Mouse (Mus musculus): ENCODE results near the gene Asb8. TPM values are rescaled to one million over a fixed set of nuclear protein-coding genes. Genes with fewer than 3 reads are reported as not detected.

The Asb8 gene
- polyA plus RNA-seq, 1 experiment from 2014 or later = 59.6 TPM

GRCm38 (mm10) chr15:98111791-98112190, 53.6 kb downstream of the Asb8 start:
- no peak for ATAC-seq (ENCODE audit: low FRiP score, low TSS enrichment)
- H3K9ac ChIP-seq (replicated peaks; ENCODE audit: low read length) = no peak overlapping the region
- H3K4me2 ChIP-seq (replicated peaks; ENCODE audit: low read depth, low read length) = no peak overlapping the region
- H3K9me3 ChIP-seq (ENCODE audit: low read length) = no peaks in the 10 kb centered on the region
- no peak overlapping the region for H3K27ac ChIP-seq (ENCODE audit: low read length)
- 77% methylated on average over 5 of the region's 5 CpGs for WGBS
- 0 out of 2 replicates have a peak, but pooled peaks cover 5% of the 10 kb centered on the region for H3K36me3 ChIP-seq (ENCODE audit: insufficient read depth, low read length)
- no peak overlapping the region for H3K4me3 ChIP-seq (ENCODE audit: low read length)
- no peaks in the 10 kb centered on the region for H3K27me3 ChIP-seq (ENCODE audit: insufficient read depth, low read length)
- H3K4me1 ChIP-seq (ENCODE audit: insufficient read depth, low read length) = peaks cover 18% of the 10 kb centered on the region

- ATAC-seq (ENCODE audit: low FRiP score, low TSS enrichment) = peak; percentile 97
- H3K27ac ChIP-seq (ENCODE audit: low read length) = peak overlapping the region; percentile 90
- no peaks in the 10 kb centered on the region for H3K9me3 ChIP-seq (ENCODE audit: low read length)
- peaks cover 18% of the 10 kb centered on the region for H3K4me1 ChIP-seq (ENCODE audit: insufficient read depth, low read length)
- H3K4me3 ChIP-seq (ENCODE audit: low read length) = peak overlapping the region; percentile 74
- H3K27me3 ChIP-seq (ENCODE audit: insufficient read depth, low read length) = no peaks in the 10 kb centered on the region
- H3K4me2 ChIP-seq (replicated peaks; ENCODE audit: low read depth, low read length) = peak overlapping the region; percentile 83
- WGBS = 3% methylated on average over 37 of the region's 37 CpGs
- H3K9ac ChIP-seq (replicated peaks; ENCODE audit: low read length) = peak overlapping the region; percentile 88
- 0 out of 2 replicates have a peak, but pooled peaks cover 5% of the 10 kb centered on the region for H3K36me3 ChIP-seq (ENCODE audit: insufficient read depth, low read length)
These were observed 56.9 kb downstream of the Asb8 start for GRCm38 (mm10) chr15:98108297-98109152.

GRCm38 (mm10) chr15:98107703-98108296, 57.6 kb downstream of the Asb8 start:
- Histone ChIP-seq H3K27ac (ENCODE audit: low read length) (peak overlapping the region; percentile 49; the same call in 1 of the 2 replicates), H3K4me1 (ENCODE audit: insufficient read depth, low read length) (peaks cover 18% of the 10 kb centered on the region), H3K27me3 (ENCODE audit: insufficient read depth, low read length) (no peaks in the 10 kb centered on the region), H3K4me3 (ENCODE audit: low read length) (peak overlapping the region; percentile 74), H3K9me3 (ENCODE audit: low read length) (no peaks in the 10 kb centered on the region), H3K9ac (replicated peaks; ENCODE audit: low read length) (peak overlapping the region; percentile 88), H3K4me2 (replicated peaks; ENCODE audit: low read depth, low read length) (peak overlapping the region; percentile 83), H3K36me3 (ENCODE audit: insufficient read depth, low read length) (0 out of 2 replicates have a peak, but pooled peaks cover 5% of the 10 kb centered on the region)
- 0 out of 2 replicates have a peak, but pooled peaks have one; percentile 8 for ATAC-seq (ENCODE audit: low FRiP score, low TSS enrichment)
- WGBS = 40% methylated on average over 11 of the region's 11 CpGs

- H3K4me3 ChIP-seq (ENCODE audit: low read length) = no peak overlapping the region
- no peak for ATAC-seq (ENCODE audit: low FRiP score, low TSS enrichment)
- WGBS = 80% methylated on average over 6 of the region's 6 CpGs
- no peaks in the 10 kb centered on the region for H3K27me3 ChIP-seq (ENCODE audit: insufficient read depth, low read length)
- H3K9ac ChIP-seq (replicated peaks; ENCODE audit: low read length) = 0 out of 2 replicates have a peak overlapping the region, but pooled peaks have one; percentile 4
- H3K4me1 ChIP-seq (ENCODE audit: insufficient read depth, low read length) = peaks cover 18% of the 10 kb centered on the region
- H3K27ac ChIP-seq (ENCODE audit: low read length) = no peak overlapping the region
- H3K9me3 ChIP-seq (ENCODE audit: low read length) = no peaks in the 10 kb centered on the region
- 0 out of 2 replicates have a peak, but pooled peaks cover under 1% of the 10 kb centered on the region for H3K36me3 ChIP-seq (ENCODE audit: insufficient read depth, low read length)
- H3K4me2 ChIP-seq (replicated peaks; ENCODE audit: low read depth, low read length) = no peak overlapping the region
These were observed 58.2 kb downstream of the Asb8 start for GRCm38 (mm10) chr15:98107230-98107629.

GRCm38 (mm10) chr15:98106506-98106905, 58.9 kb downstream of the Asb8 start:
- Histone ChIP-seq H3K27ac (ENCODE audit: low read length) (no peak overlapping the region), H3K4me3 (ENCODE audit: low read length) (no peak overlapping the region), H3K36me3 (ENCODE audit: insufficient read depth, low read length) (no peaks in the 10 kb centered on the region), H3K27me3 (ENCODE audit: insufficient read depth, low read length) (no peaks in the 10 kb centered on the region), H3K4me1 (ENCODE audit: insufficient read depth, low read length) (peaks cover 18% of the 10 kb centered on the region), H3K9me3 (ENCODE audit: low read length) (no peaks in the 10 kb centered on the region), H3K9ac (replicated peaks; ENCODE audit: low read length) (no peak overlapping the region), H3K4me2 (replicated peaks; ENCODE audit: low read depth, low read length) (no peak overlapping the region)
- no peak for ATAC-seq (ENCODE audit: low FRiP score, low TSS enrichment)
- 78% methylated on average over 6 of the region's 6 CpGs for WGBS

GRCm38 (mm10) chr15:98102401-98102800, 63.0 kb downstream of the Asb8 start:
- no peak overlapping the region for H3K9ac ChIP-seq (replicated peaks; ENCODE audit: low read length)
- no peak overlapping the region for H3K4me2 ChIP-seq (replicated peaks; ENCODE audit: low read depth, low read length)
- H3K27me3 ChIP-seq (ENCODE audit: insufficient read depth, low read length) = no peaks in the 10 kb centered on the region
- WGBS = 85% methylated on average over 6 of the region's 6 CpGs
- H3K27ac ChIP-seq (ENCODE audit: low read length) = no peak overlapping the region
- H3K36me3 ChIP-seq (ENCODE audit: insufficient read depth, low read length) = no peaks in the 10 kb centered on the region
- H3K4me1 ChIP-seq (ENCODE audit: insufficient read depth, low read length) = no peaks in the 10 kb centered on the region
- ATAC-seq (ENCODE audit: low FRiP score, low TSS enrichment) = no peak
- no peak overlapping the region for H3K4me3 ChIP-seq (ENCODE audit: low read length)
- no peaks in the 10 kb centered on the region for H3K9me3 ChIP-seq (ENCODE audit: low read length)

- Histone ChIP-seq H3K27me3 (ENCODE audit: insufficient read depth, low read length) (no peaks in the 10 kb centered on the region), H3K4me1 (ENCODE audit: insufficient read depth, low read length) (peaks cover 5% of the 10 kb centered on the region), H3K27ac (ENCODE audit: low read length) (no peak overlapping the region), H3K4me3 (ENCODE audit: low read length) (no peak overlapping the region), H3K36me3 (ENCODE audit: insufficient read depth, low read length) (no peaks in the 10 kb centered on the region), H3K9ac (replicated peaks; ENCODE audit: low read length) (no peak overlapping the region), H3K9me3 (ENCODE audit: low read length) (no peaks in the 10 kb centered on the region; the same call in 1 of the 2 replicates), H3K4me2 (replicated peaks; ENCODE audit: low read depth, low read length) (no peak overlapping the region; the same call in 1 of the 2 replicates)
- WGBS = 85% methylated on average over 9 of the region's 9 CpGs
- ATAC-seq (ENCODE audit: low FRiP score, low TSS enrichment) = no peak
These were observed 66.9 kb downstream of the Asb8 start for GRCm38 (mm10) chr15:98098519-98098918.

GRCm38 (mm10) chr15:98096957-98097356, 68.5 kb downstream of the Asb8 start:
- no peak for ATAC-seq (ENCODE audit: low FRiP score, low TSS enrichment)
- H3K4me2 ChIP-seq (replicated peaks; ENCODE audit: low read depth, low read length) = no peak overlapping the region
- H3K27ac ChIP-seq (ENCODE audit: low read length) = no peak overlapping the region
- H3K36me3 ChIP-seq (ENCODE audit: insufficient read depth, low read length) = no peaks in the 10 kb centered on the region
- H3K4me3 ChIP-seq (ENCODE audit: low read length) = no peak overlapping the region
- peaks cover 8% of the 10 kb centered on the region for H3K4me1 ChIP-seq (ENCODE audit: insufficient read depth, low read length)
- no peaks in the 10 kb centered on the region; the same call in 1 of the 2 replicates for H3K9me3 ChIP-seq (ENCODE audit: low read length)
- 61% methylated on average over 3 of the region's 3 CpGs for WGBS
- no peak overlapping the region for H3K9ac ChIP-seq (replicated peaks; ENCODE audit: low read length)
- no peaks in the 10 kb centered on the region for H3K27me3 ChIP-seq (ENCODE audit: insufficient read depth, low read length)

- Histone ChIP-seq H3K27me3 (ENCODE audit: insufficient read depth, low read length) (no peaks in the 10 kb centered on the region), H3K9me3 (ENCODE audit: low read length) (no peaks in the 10 kb centered on the region; the same call in 1 of the 2 replicates), H3K9ac (replicated peaks; ENCODE audit: low read length) (no peak overlapping the region), H3K36me3 (ENCODE audit: insufficient read depth, low read length) (0 out of 2 replicates have a peak, but pooled peaks cover 2% of the 10 kb centered on the region), H3K4me3 (ENCODE audit: low read length) (no peak overlapping the region), H3K4me2 (replicated peaks; ENCODE audit: low read depth, low read length) (no peak overlapping the region), H3K4me1 (ENCODE audit: insufficient read depth, low read length) (peaks cover 16% of the 10 kb centered on the region), H3K27ac (ENCODE audit: low read length) (no peak overlapping the region)
- no peak for ATAC-seq (ENCODE audit: low FRiP score, low TSS enrichment)
- 91% methylated on average over 12 of the region's 12 CpGs for WGBS
These were observed 70.5 kb downstream of the Asb8 start for GRCm38 (mm10) chr15:98094905-98095304.

Data from kidney, embryonic 16.5 days (tissue).